Mouse (Mus musculus) erythroid progenitor cell, adult 5-6 weeks (primary cell): ENCODE data around the gene Reg1. TPM values are rescaled to one million over a fixed set of nuclear protein-coding genes. Genes with fewer than 3 reads are reported as not detected.
"Not testable (repeated sequence)": the region's sequence is repeated elsewhere in the genome, so short reads cannot be mapped to it uniquely, and the experiment has no call there.

Experiments
- ATAC-seq: replicated peaks from 2 replicates; pipeline ENCODE4 v1.8.0; 2016; ENCODE audit warnings: moderate number of reproducible peaks, mild to moderate bottlenecking, moderate TSS enrichment, inconsistent platforms; ENCODE audit not compliant: poor library complexity, low FRiP score, severe bottlenecking
- total RNA-seq, 2 experiments: library from RNA; stranded (forward) in 1 of 2; stranded (reverse) in 1 of 2; fragments of 150-400 nt in 1 of 2; fragments of 186-747, 209-891 nt in 1 of 2; gene quantifications; 2 replicates each; pipeline versions ENCODE4 v1.2.3 to v1.2.4; 2015 to 2017; ENCODE audit warnings: low replicate concordance in 2 of 2

The Reg1 gene
- total RNA-seq (2015; ENCODE audit: low replicate concordance): not detected in 2 replicates
- not detected in 2 replicates for total RNA-seq (2017; ENCODE audit: low replicate concordance)

DNA sequence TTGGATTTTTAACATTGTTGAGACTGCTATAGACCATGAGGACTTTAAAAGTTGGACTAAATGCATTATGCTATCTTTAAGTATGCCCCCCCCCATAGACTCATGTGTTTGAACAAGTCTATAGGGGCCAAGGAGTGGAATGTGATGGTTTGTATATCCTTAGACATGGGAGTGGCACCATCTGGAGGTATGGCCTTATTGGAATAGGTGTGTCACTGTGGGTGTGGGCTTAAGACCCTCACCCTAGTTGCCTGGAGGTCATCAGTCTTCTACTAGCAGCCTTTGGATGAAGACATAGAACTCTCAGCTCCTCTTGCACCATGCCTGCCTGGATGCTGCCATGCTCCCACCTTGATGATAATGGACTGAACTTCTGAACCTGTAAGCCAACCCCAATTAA lies at the start of gene Reg1:
Gene Reg1 (plus strand): TSS at position 301 of the 400 bp plus-strand sequence.
- not testable (repeated sequence) for ATAC-seq

DNA sequence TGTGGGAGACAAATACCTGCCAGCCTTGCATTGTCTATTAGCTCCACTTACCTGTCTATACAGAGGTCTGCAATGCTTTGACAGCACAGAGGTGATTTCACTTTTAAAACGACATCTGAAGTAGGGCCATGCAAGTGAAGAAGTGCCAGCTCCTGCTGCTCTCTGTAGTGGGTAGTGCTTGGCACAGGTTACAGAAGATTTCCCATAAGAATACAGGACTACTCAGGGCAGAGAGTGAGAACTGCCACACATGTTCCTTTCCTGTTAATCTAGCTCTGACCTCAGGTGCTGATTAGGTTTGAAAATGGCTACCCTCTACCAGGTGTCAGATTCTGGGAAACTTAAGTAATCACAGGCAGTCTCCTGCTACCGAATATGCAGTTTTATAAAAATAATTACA lies 43.7 kb upstream of the Reg1 start, which contains the start of gene Reg3d:
Gene Reg3d (minus strand): TSS at position 101 of the 400 bp plus-strand sequence.
- no peak for ATAC-seq

DNA sequence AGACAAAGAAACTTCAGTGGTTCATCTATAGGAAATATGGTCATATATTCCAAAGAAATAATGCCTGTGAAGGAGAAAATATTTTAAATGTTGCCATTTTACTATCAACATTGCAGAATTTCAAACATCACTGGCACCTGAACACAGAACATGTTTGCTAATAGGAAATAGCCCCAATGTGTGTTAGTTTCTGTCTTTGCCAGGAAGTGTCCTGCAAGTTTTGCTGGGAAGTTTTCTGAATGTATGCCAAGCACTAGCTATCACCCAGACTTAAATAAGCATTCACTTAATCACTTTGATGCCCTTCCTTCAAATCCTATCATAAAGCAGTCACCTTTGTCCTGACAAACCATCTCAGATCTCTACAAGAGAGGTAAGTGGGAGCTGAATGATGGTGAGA lies 42.1 kb upstream of the Reg1 start, which contains the start of gene Reg3a:
Gene Reg3a (plus strand): TSS at position 301 of the 400 bp plus-strand sequence.
- no peak for ATAC-seq

- ATAC-seq: no peak
Observed at GRCm38 (mm10) chr6:78385609-78386008, 36.9 kb upstream of the Reg1 start.

- not testable (repeated sequence) for ATAC-seq
Observed at GRCm38 (mm10) chr6:78395323-78395722, 27.2 kb upstream of the Reg1 start, which contains the start of gene Reg2. TSS of gene Reg2 (plus strand) at chr6:78395623.

DNA sequence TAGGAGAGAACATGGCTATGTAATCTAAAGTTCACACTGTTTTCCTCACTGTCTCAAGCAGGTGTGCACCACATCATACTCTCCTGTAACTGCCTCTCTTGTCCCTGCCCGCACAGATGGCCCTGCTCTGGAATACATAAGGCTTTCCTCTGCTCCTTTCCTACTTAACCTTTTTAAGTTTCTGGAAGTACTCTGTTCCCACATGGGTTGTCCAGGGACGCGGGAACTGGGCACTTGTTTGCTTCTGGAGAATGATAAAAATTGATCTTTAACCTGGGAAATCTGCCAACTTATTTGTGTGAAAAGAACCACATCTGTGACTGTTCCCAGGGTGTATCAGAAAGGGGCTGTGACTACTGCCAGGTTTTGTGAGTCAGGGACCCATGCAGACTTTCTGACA lies 3.0 kb downstream of the Reg1 start:
- ATAC-seq: no peak

DNA sequence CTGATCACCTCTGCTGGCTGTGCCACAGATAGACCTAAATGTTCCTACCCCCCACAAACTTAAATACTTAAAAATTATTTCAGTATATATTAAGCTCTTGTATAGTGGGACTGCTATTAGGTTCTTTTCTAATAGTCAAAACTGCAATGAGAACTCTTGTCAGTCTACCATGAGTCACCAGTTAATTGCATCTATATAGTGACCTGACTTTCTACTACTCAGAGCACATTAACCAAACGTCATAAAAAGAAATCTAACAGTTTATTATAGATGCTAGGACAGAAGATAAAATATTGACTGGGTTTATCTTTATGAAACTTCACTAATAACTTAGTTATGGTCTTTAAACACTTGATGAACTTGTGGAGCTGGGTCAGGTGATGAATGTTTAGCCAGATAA lies 24.7 kb downstream of the Reg1 start:
- ATAC-seq: no peak

DNA sequence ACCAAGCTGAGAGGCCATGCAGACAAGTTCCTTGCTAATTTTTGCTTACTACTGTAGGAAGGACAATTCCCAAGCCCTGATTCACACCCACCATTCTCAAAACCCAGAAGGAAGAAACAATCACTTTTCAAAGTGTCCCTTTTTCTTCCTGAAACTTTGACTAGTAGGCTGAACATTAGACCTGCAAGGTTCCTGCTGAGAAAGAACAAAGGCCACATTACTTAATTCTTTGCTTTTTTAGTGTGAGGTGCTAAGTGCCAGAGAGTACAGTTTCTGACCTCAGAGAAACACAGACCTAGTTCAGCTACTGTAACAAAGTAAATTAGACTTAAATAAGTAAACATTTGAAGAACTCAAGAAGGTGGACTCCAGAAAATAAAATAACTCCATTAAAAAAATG lies 25.9 kb downstream of the Reg1 start:
- ATAC-seq: no peak

- no peak for ATAC-seq
Observed at GRCm38 (mm10) chr6:78452804-78453203, 30.3 kb downstream of the Reg1 start.

DNA sequence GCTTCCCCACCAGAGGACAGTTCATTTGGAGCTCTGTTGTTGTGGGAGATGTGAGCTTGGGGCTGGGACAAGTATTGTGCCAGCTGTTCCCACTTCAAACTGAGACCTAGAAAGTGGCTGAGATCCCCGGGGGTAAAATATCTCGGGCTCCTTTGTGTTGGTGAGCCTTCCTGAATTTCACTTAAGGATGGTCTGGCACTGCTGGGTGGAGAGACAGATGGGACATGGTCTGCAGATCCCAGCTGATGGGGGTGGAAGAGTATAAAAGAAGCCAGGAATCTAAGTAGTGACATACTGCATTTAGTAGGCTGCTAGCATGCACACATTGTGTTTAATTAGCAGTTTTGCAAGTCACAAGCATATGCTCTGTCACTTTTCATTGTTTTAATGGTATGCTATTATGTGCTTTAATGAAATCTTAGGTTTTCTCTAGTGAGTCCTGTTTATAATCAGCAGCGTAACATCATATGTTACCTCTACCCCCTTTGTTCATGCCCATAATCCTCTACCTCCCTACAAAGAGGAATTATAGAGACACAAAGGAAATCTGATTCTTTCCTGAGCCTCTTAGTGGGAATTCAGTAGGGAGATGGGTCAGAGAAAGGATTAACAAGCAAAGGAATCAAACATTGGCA lies 37.8 kb downstream of the Reg1 start:
- no peak for ATAC-seq

DNA sequence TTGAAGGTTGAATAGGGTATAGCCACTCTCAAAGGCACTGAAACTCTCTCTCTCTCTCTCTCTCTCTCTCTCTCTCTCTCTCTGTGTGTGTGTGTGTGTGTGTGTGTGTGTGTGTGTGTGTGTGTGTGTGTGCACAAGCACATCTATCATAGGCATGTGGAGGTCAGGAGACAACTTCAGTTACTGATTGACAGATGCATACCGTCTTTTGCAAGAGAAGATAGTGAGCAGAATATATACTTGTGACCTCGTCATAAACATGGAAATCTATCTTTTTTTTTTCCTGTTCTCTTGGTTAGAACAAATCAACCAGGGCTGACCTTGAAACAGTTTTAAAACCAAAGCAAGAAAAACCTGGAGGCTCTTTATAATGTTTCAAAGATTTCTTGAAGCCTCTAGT lies 39.8 kb downstream of the Reg1 start:
- no peak for ATAC-seq

GRCm38 (mm10) chr6:78463266-78463665 lies 40.8 kb downstream of the Reg1 start:
- no peak for ATAC-seq

GRCm38 (mm10) chr6:78468772-78469171 lies 46.3 kb downstream of the Reg1 start, which contains the start of gene Reg3g:
TSS of gene Reg3g (minus strand) at chr6:78468872.
- ATAC-seq: no peak

- ATAC-seq: no peak
Observed at GRCm38 (mm10) chr6:78469287-78469686, 46.8 kb downstream of the Reg1 start.

Other genes with a start within 250 kb of the Reg1 start
- gene Reg3b, start 52.1 kb upstream of the Reg1 start, total RNA-seq (2015; ENCODE audit: low replicate concordance): not detected in 2 replicates
- gene Reg3b, start 52.1 kb upstream of the Reg1 start, total RNA-seq (2017; ENCODE audit: low replicate concordance): not detected in 2 replicates
- gene Reg3d, start 43.8 kb upstream of the Reg1 start, total RNA-seq (2015; ENCODE audit: low replicate concordance): not detected in 2 replicates
- not detected in 2 replicates for gene Reg3d, start 43.8 kb upstream of the Reg1 start, total RNA-seq (2017; ENCODE audit: low replicate concordance)
- not detected in 2 replicates for gene Reg3a, start 42.0 kb upstream of the Reg1 start, total RNA-seq (2015; ENCODE audit: low replicate concordance)
- not detected in 2 replicates for gene Reg3a, start 42.0 kb upstream of the Reg1 start, total RNA-seq (2017; ENCODE audit: low replicate concordance)
- gene Reg2, start 27.1 kb upstream of the Reg1 start, total RNA-seq (2015; ENCODE audit: low replicate concordance): not detected in 2 replicates
- not detected in 2 replicates for gene Reg2, start 27.1 kb upstream of the Reg1 start, total RNA-seq (2017; ENCODE audit: low replicate concordance)
- gene Reg3g, start 46.2 kb downstream of the Reg1 start, total RNA-seq (2015; ENCODE audit: low replicate concordance): not detected in 2 replicates
- gene Reg3g, start 46.2 kb downstream of the Reg1 start, total RNA-seq (2017; ENCODE audit: low replicate concordance): not detected in 2 replicates